Mouse (Mus musculus): ENCODE data around the gene Itsn1.

The Itsn1 gene

GRCm38 (mm10) chr16:91919056-91919455 lies 190.0 kb downstream of the Itsn1 start:
- Histone ChIP-seq H3K27me3 (ENCODE audit: insufficient read depth, low read length) (peaks cover 19% of the 10 kb centered on the region), H3K9me3 (ENCODE audit: low read length) (no peaks in the 10 kb centered on the region), H3K4me3 (replicated peaks; ENCODE audit: low read length) (no peak overlapping the region), H3K4me1 (replicated peaks; ENCODE audit: low read depth, low read length) (peaks cover 31% of the 10 kb centered on the region), H3K36me3 (ENCODE audit: insufficient read depth, low read length) (peaks cover 13% of the 10 kb centered on the region)
- no peak for TF ChIP-seq CTCF (conservative IDR thresholded peaks at IDR 0.05; ENCODE audit: low read length)
- TF ChIP-seq POU5F1 (IDR thresholded peaks at IDR 0.05; ENCODE audit: borderline replicate concordance, low read length): no peak
- no peak for TF ChIP-seq NANOG (IDR thresholded peaks at IDR 0.05; ENCODE audit: borderline replicate concordance, low read length)

GRCm38 (mm10) chr16:91921340-91921739 lies 192.3 kb downstream of the Itsn1 start:
- no peak for TF ChIP-seq CTCF (conservative IDR thresholded peaks at IDR 0.05; ENCODE audit: low read length)
- TF ChIP-seq POU5F1 (IDR thresholded peaks at IDR 0.05; ENCODE audit: borderline replicate concordance, low read length): no peak
- TF ChIP-seq NANOG (IDR thresholded peaks at IDR 0.05; ENCODE audit: borderline replicate concordance, low read length): no peak
- Histone ChIP-seq H3K36me3 (ENCODE audit: insufficient read depth, low read length) (peaks cover 36% of the 10 kb centered on the region), H3K4me3 (replicated peaks; ENCODE audit: low read length) (no peak overlapping the region), H3K27me3 (ENCODE audit: insufficient read depth, low read length) (peaks cover 5% of the 10 kb centered on the region; the same call in 1 of the 2 replicates), H3K4me1 (replicated peaks; ENCODE audit: low read depth, low read length) (peaks cover 50% of the 10 kb centered on the region), H3K9me3 (ENCODE audit: low read length) (no peaks in the 10 kb centered on the region)

- H3K36me3 ChIP-seq (ENCODE audit: insufficient read depth, low read length): peaks cover 52% of the 10 kb centered on the region
- TF ChIP-seq NANOG (IDR thresholded peaks at IDR 0.05; ENCODE audit: borderline replicate concordance, low read length): no peak
- no peak for TF ChIP-seq POU5F1 (IDR thresholded peaks at IDR 0.05; ENCODE audit: borderline replicate concordance, low read length)
- no peak for TF ChIP-seq CTCF (conservative IDR thresholded peaks at IDR 0.05; ENCODE audit: low read length)
- peaks cover 64% of the 10 kb centered on the region for H3K4me1 ChIP-seq (replicated peaks; ENCODE audit: low read depth, low read length)
- H3K27me3 ChIP-seq (ENCODE audit: insufficient read depth, low read length): 0 out of 2 replicates have a peak, but pooled peaks cover 2% of the 10 kb centered on the region
- no peaks in the 10 kb centered on the region for H3K9me3 ChIP-seq (ENCODE audit: low read length)
- no peak overlapping the region for H3K4me3 ChIP-seq (replicated peaks; ENCODE audit: low read length)
These were observed 193.9 kb downstream of the Itsn1 start for GRCm38 (mm10) chr16:91922939-91923338.

GRCm38 (mm10) chr16:91924426-91924825 lies 195.3 kb downstream of the Itsn1 start:
- H3K27me3 ChIP-seq (ENCODE audit: insufficient read depth, low read length): 0 out of 2 replicates have a peak, but pooled peaks cover 2% of the 10 kb centered on the region
- peaks cover 63% of the 10 kb centered on the region for H3K4me1 ChIP-seq (replicated peaks; ENCODE audit: low read depth, low read length)
- H3K36me3 ChIP-seq (ENCODE audit: insufficient read depth, low read length): peaks cover 67% of the 10 kb centered on the region
- H3K9me3 ChIP-seq (ENCODE audit: low read length): no peaks in the 10 kb centered on the region
- TF ChIP-seq POU5F1 (IDR thresholded peaks at IDR 0.05; ENCODE audit: borderline replicate concordance, low read length) (no peak), NANOG (IDR thresholded peaks at IDR 0.05; ENCODE audit: borderline replicate concordance, low read length) (no peak), CTCF (conservative IDR thresholded peaks at IDR 0.05; ENCODE audit: low read length) (no peak)
- no peak overlapping the region for H3K4me3 ChIP-seq (replicated peaks; ENCODE audit: low read length)

- H3K4me1 ChIP-seq (replicated peaks; ENCODE audit: low read depth, low read length): peaks cover 80% of the 10 kb centered on the region
- TF ChIP-seq CTCF (conservative IDR thresholded peaks at IDR 0.05; ENCODE audit: low read length) (no peak), NANOG (IDR thresholded peaks at IDR 0.05; ENCODE audit: borderline replicate concordance, low read length) (no peak), POU5F1 (IDR thresholded peaks at IDR 0.05; ENCODE audit: borderline replicate concordance, low read length) (no peak)
- H3K9me3 ChIP-seq (ENCODE audit: low read length): no peaks in the 10 kb centered on the region
- H3K27me3 ChIP-seq (ENCODE audit: insufficient read depth, low read length): no peaks in the 10 kb centered on the region
- peaks cover 73% of the 10 kb centered on the region for H3K36me3 ChIP-seq (ENCODE audit: insufficient read depth, low read length)
- H3K4me3 ChIP-seq (replicated peaks; ENCODE audit: low read length): no peak overlapping the region
These were observed 199.0 kb downstream of the Itsn1 start for GRCm38 (mm10) chr16:91927911-91928630.

- H3K4me3 ChIP-seq (replicated peaks; ENCODE audit: low read length): peak overlapping the region; percentile 100
These were observed 202.3 kb downstream of the Itsn1 start for GRCm38 (mm10) chr16:91931078-91932013.

GRCm38 (mm10) chr16:91932082-91932690 lies 203.1 kb downstream of the Itsn1 start:
- H3K4me1 ChIP-seq (replicated peaks; ENCODE audit: low read depth, low read length): peaks cover 69% of the 10 kb centered on the region
- H3K9me3 ChIP-seq (ENCODE audit: low read length): no peaks in the 10 kb centered on the region
- TF ChIP-seq NANOG (IDR thresholded peaks at IDR 0.05; ENCODE audit: borderline replicate concordance, low read length) (no peak), POU5F1 (IDR thresholded peaks at IDR 0.05; ENCODE audit: borderline replicate concordance, low read length) (no peak), CTCF (conservative IDR thresholded peaks at IDR 0.05; ENCODE audit: low read length) (no peak; the same call in 1 of the 2 replicates)
- peaks cover 32% of the 10 kb centered on the region for H3K36me3 ChIP-seq (ENCODE audit: insufficient read depth, low read length)
- no peaks in the 10 kb centered on the region for H3K27me3 ChIP-seq (ENCODE audit: insufficient read depth, low read length)
- peak overlapping the region; percentile 100 for H3K4me3 ChIP-seq (replicated peaks; ENCODE audit: low read length)

More at GRCm38 (mm10) chr16:91931078-91932013, 202.3 kb downstream of the Itsn1 start:
- no peaks in the 10 kb centered on the region for H3K9me3 ChIP-seq (ENCODE audit: low read length)
- no peak for TF ChIP-seq NANOG (IDR thresholded peaks at IDR 0.05; ENCODE audit: borderline replicate concordance, low read length)
- no peak for TF ChIP-seq CTCF (conservative IDR thresholded peaks at IDR 0.05; ENCODE audit: low read length)
- TF ChIP-seq POU5F1 (IDR thresholded peaks at IDR 0.05; ENCODE audit: borderline replicate concordance, low read length): no peak
- H3K36me3 ChIP-seq (ENCODE audit: insufficient read depth, low read length): peaks cover 41% of the 10 kb centered on the region
- peaks cover 71% of the 10 kb centered on the region for H3K4me1 ChIP-seq (replicated peaks; ENCODE audit: low read depth, low read length)
- no peaks in the 10 kb centered on the region for H3K27me3 ChIP-seq (ENCODE audit: insufficient read depth, low read length)

Measured in E14TG2a.4 (cell line).